Mouse (Mus musculus): ENCODE results near the gene Gm20388.

GRCm38 (mm10) chr8:121123113-121123512, 1212.5 kb downstream of the Gm20388 start:
- TF ChIP-seq CTCF (IDR thresholded peaks at IDR 0.05; ENCODE audit: low read depth, low read length) (no peak), POLR2A (IDR thresholded peaks at IDR 0.05; ENCODE audit: insufficient read depth, low read length) (no peak)

Data from ES-Bruce4 (cell line).